Mouse (Mus musculus): ENCODE measurements at regions not wholly inside any gene's neighbourhood (a gene's known extent, or its start where the extent isn't known, plus 50 kb on each side); places are given as distances from the start of the nearest gene placed in this dataset.

DNA sequence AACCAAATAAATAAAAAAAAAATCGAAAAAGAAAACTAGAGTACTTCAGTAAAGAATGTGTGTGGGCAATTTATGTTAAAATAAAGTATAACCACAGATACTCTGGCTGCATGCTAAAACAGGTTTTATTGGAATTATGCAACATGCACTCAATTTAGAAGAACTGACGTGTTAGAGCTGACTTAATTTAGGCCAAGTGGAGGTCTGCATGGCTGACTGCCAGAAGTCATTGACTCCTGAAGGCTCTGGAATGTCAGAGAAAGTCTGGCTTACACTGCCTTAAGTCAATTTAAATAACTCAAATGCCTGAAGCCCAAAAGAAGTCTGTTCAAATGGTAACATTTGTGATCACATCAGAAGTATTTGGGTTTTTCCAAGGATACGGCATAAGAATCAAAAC, 198.1 kb upstream of the Gm10192 start:
- no peak for DNase-seq (ENCODE audit: low spot score)

DNA sequence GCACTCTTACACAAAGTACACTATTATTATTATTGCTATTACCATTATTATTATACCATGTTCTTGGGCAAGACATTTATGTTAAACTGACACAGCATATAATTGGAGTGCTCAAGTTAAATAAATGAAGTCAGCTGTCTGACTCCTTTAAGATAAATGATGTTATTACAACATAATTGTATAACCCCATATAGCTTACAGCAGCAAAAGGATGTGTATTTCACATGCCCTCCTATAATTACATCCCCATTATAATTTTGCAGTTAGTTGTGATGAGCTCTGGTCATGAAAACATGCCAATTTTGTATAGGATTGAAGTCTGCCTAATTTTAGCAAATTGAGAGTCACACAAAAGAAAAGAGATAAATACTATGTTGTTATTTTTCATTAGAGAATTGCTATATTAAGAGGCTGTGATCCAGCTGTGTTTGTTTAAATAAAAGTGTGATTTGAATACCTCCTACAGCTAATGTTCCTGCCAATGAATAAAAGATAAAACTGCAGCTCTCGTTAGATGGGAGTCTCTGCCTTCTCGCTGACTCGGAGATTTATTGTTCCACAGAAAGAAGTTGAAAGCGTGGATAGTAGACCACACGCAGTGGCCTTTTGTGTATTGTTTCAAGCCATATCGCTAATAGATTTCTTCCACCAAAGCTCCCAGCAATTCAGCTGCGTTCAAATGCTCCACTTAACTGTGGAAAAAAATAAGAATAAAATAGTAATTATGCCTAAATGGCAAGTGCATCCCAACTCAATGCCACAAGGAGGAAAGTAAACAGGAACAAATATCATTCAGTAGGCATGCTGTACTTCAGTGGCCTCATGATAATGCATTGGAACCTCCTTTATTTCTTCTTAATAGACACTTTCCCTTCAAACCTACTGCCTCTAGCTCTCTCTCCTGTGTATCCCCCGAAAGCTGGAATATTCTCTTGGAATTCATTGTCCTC, 194.9 kb upstream of the Gm10192 start:
- DNase-seq (ENCODE audit: low spot score), result no peak

GRCm38 (mm10) chr4:97360473-97360872, 177.5 kb upstream of the Gm10192 start:
- DNase-seq (ENCODE audit: low spot score), result no peak

DNA sequence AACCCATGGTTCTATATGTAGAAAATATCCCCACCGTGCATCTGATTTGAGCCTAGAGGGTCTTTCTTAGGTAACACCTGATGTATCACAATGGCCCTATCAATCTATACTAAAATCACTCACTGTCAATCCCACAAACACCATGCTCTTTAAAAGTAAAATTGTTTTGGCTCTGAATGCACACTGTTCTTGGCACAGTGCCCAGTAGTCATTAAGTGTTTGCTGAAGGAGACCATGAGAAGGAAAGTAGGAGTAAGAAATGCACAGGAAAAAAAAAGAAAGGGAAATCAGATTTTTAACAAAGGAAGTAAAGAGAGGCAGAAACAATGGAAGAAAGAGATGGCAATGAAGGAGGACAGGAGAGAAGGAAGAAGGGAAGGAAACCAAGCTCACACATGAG, 175.0 kb upstream of the Gm10192 start:
- DNase-seq (ENCODE audit: low spot score), result no peak

DNA sequence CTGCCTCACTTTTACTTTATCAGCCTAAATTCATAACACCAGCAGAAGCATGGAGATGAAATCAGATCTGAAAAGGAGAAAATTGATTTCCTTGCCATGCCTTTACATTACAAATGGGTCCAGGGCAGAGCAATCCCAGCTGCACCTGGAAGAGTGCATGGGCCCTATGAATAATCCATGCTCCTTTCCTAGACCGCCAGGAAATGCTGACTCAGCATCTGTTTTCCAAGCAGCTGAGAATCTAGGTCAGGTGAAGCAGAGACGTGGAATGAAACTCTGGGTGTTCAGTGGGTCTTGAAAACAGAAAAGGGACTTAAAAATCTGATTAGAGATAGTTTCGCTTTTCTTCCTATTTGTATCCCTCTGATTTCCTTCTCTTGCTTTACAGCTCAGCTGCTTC, 163.8 kb upstream of the Gm10192 start:
- DNase-seq (ENCODE audit: low spot score), result no peak

GRCm38 (mm10) chr4:97344335-97344734, 161.4 kb upstream of the Gm10192 start:
- DNase-seq (ENCODE audit: low spot score), result no peak

DNA sequence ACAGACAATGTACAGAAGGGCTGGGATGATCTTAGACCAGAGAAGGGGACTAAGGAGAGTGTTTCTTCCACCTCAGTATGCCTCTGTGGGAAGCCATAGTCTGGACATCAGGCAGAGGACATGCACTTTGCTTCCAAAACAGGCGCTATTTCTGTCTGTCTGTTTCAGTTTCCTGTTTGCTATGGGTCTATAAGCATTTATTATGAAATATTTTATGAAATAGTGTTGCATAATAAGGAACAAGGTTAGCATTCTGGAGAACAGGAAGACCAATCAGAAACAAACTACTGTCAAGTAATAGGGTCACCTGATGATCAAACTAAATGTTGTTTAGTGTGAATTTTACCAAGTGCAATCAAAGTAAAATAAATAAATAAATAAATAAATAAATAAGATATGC, 160.4 kb upstream of the Gm10192 start:
- no peak for DNase-seq (ENCODE audit: low spot score)
